Mouse (Mus musculus) erythroblast, embryonic 14.5 days (primary cell): ENCODE data around the gene Cnksr3. TPM values are rescaled to one million over a fixed set of nuclear protein-coding genes. Genes with fewer than 3 reads are reported as not detected.

ENCODE experiments used
- H3K27me3 ChIP-seq: 2 replicates; pipeline ENCODE4 v1.6.1; 2012; ENCODE audit warnings: inconsistent platforms; ENCODE audit not compliant: control insufficient read depth
- H3K36me3 ChIP-seq: 2 replicates; pipeline ENCODE4 v1.6.1; 2012; ENCODE audit warnings: mild to moderate bottlenecking, inconsistent platforms; ENCODE audit not compliant: control insufficient read depth
- H3K4me1 ChIP-seq: 2 replicates; pipeline ENCODE4 v1.6.1; 2012; ENCODE audit warnings: inconsistent platforms; ENCODE audit not compliant: control insufficient read depth
- H3K4me3 ChIP-seq: replicated peaks from 2 replicates; pipeline ENCODE3; 2012; ENCODE audit warnings: moderate library complexity, mild to moderate bottlenecking, inconsistent platforms
- H3K9me3 ChIP-seq: 2 replicates; pipeline ENCODE4 v1.6.1; 2012; ENCODE audit warnings: low read length, inconsistent platforms, mixed read lengths; ENCODE audit not compliant: control insufficient read depth
- GATA1 ChIP-seq: IDR thresholded peaks from 2 replicates; pipeline ENCODE4 v1.6.1; 2012; ENCODE audit warnings: low read length, inconsistent platforms, mixed read lengths
- TAL1 ChIP-seq: IDR thresholded peaks from 3 replicates; pipeline ENCODE4 v1.6.1; 2012; ENCODE audit warnings: low read length, inconsistent platforms, mixed read lengths
- polyA plus RNA-seq: library from polyadenylated mRNA; stranded (reverse); fragments of >175 nt; gene quantifications from 2 replicates; pipeline ENCODE4 v1.2.3, GENCODE M21; 2012

Cnksr3 gene
- polyA plus RNA-seq, 1 experiment = 0.77 TPM

- TF ChIP-seq GATA1 (no peak), TAL1 (no peak)
- H3K36me3 ChIP-seq = peaks cover 29% of the 10 kb centered on the region
- H3K27me3 ChIP-seq = no peaks in the 10 kb centered on the region
- peaks cover 18% of the 10 kb centered on the region for H3K4me1 ChIP-seq
- H3K4me3 ChIP-seq = no peak overlapping the region
- no peaks in the 10 kb centered on the region for H3K9me3 ChIP-seq
These were observed 53.6 kb downstream of the Cnksr3 start for GRCm38 (mm10) chr10:7158285-7159060.

- no peaks in the 10 kb centered on the region for H3K9me3 ChIP-seq
- H3K4me3 ChIP-seq = no peak overlapping the region
- H3K4me1 ChIP-seq = no peaks in the 10 kb centered on the region; the same call in 1 of the 2 replicates
- H3K27me3 ChIP-seq = no peaks in the 10 kb centered on the region
- peaks cover 33% of the 10 kb centered on the region for H3K36me3 ChIP-seq
- TF ChIP-seq TAL1 = no peak
- no peak for TF ChIP-seq GATA1
These were observed 57.2 kb downstream of the Cnksr3 start for GRCm38 (mm10) chr10:7154877-7155276.

GRCm38 (mm10) chr10:7152926-7153325, 59.1 kb downstream of the Cnksr3 start:
- no peak overlapping the region for H3K4me3 ChIP-seq
- TF ChIP-seq TAL1 (no peak), GATA1 (no peak)
- peaks cover 48% of the 10 kb centered on the region for H3K36me3 ChIP-seq

GRCm38 (mm10) chr10:7149671-7150595, 62.1 kb downstream of the Cnksr3 start:
- Histone ChIP-seq H3K9me3 (no peaks in the 10 kb centered on the region), H3K27me3 (no peaks in the 10 kb centered on the region), H3K4me1 (peaks cover 5% of the 10 kb centered on the region), H3K4me3 (no peak overlapping the region), H3K36me3 (peaks cover 53% of the 10 kb centered on the region)
- TF ChIP-seq GATA1 = no peak
- TF ChIP-seq TAL1 = no peak

More at GRCm38 (mm10) chr10:7152926-7153325, 59.1 kb downstream of the Cnksr3 start:
- H3K9me3 ChIP-seq = no peaks in the 10 kb centered on the region
- no peaks in the 10 kb centered on the region for H3K27me3 ChIP-seq
- H3K4me1 ChIP-seq = peaks cover 5% of the 10 kb centered on the region

GRCm38 (mm10) chr10:7145614-7146013, 66.4 kb downstream of the Cnksr3 start:
- no peaks in the 10 kb centered on the region for H3K27me3 ChIP-seq
- H3K4me3 ChIP-seq = no peak overlapping the region
- peaks cover 38% of the 10 kb centered on the region for H3K36me3 ChIP-seq
- no peak for TF ChIP-seq GATA1
- TF ChIP-seq TAL1 = no peak
- peaks cover 5% of the 10 kb centered on the region for H3K4me1 ChIP-seq
- no peaks in the 10 kb centered on the region for H3K9me3 ChIP-seq

GRCm38 (mm10) chr10:7144081-7144783, 67.8 kb downstream of the Cnksr3 start:
- Histone ChIP-seq H3K4me1 (peaks cover 5% of the 10 kb centered on the region), H3K36me3 (peaks cover 32% of the 10 kb centered on the region), H3K4me3 (no peak overlapping the region), H3K27me3 (no peaks in the 10 kb centered on the region), H3K9me3 (no peaks in the 10 kb centered on the region)
- TF ChIP-seq GATA1 (no peak), TAL1 (no peak)

- Histone ChIP-seq H3K9me3 (no peaks in the 10 kb centered on the region), H3K27me3 (no peaks in the 10 kb centered on the region), H3K4me3 (no peak overlapping the region), H3K36me3 (peaks cover 34% of the 10 kb centered on the region), H3K4me1 (no peaks in the 10 kb centered on the region)
- no peak for TF ChIP-seq GATA1
- no peak for TF ChIP-seq TAL1
These were observed 69.8 kb downstream of the Cnksr3 start for GRCm38 (mm10) chr10:7142287-7142686.

- TF ChIP-seq TAL1 = no peak
- TF ChIP-seq GATA1 = no peak
- H3K4me1 ChIP-seq = no peaks in the 10 kb centered on the region
- peaks cover 22% of the 10 kb centered on the region for H3K36me3 ChIP-seq
- H3K27me3 ChIP-seq = no peaks in the 10 kb centered on the region
- no peaks in the 10 kb centered on the region for H3K9me3 ChIP-seq
- no peak overlapping the region for H3K4me3 ChIP-seq
These were observed 71.8 kb downstream of the Cnksr3 start for GRCm38 (mm10) chr10:7140282-7140681.
